Mouse (Mus musculus): ENCODE results near the gene Cdc6.

DNA sequence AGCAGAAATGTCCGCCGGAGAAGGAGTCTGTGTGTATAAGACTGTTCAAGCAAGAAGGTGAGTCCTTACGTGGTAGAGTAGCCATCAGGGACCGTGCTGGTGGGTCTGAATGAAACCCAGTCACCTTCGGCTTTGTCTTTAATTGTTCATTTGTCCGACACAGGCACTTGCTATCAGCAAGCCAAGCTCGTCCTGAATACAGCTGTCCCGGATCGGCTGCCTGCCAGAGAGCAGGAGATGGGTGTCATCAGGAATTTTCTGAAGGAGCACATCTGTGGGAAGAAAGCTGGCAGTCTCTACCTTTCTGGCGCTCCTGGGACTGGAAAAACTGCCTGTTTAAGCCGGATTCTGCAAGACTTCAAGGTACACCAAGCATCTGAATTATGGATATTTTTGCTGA lies 2.8 kb downstream of the Cdc6 start:
- TF ChIP-seq MYOG (IDR thresholded peaks at IDR 0.05; ENCODE audit: control insufficient read depth, extremely low read depth, insufficient read length) (no peak), MAX (IDR thresholded peaks at IDR 0.05) (no peak), MYOD1 (IDR thresholded peaks at IDR 0.05; ENCODE audit: control insufficient read depth, insufficient read length, low read depth) (no peak), CTCF (IDR thresholded peaks at IDR 0.05; ENCODE audit: control insufficient read depth, insufficient read depth, insufficient read length) (no peak), USF1 (IDR thresholded peaks at IDR 0.05; ENCODE audit: low read depth) (no peak)
